Mouse (Mus musculus) kidney, postnatal 36 days (tissue): ENCODE measurements at regions not wholly inside any gene's neighbourhood (a gene's known extent, or its start where the extent isn't known, plus 50 kb on each side); places are given as distances from the start of the nearest gene placed in this dataset.
"Not testable (repeated sequence)": the region's sequence is repeated elsewhere in the genome, so short reads cannot be mapped to it uniquely, and the experiment has no call there.

Experiments
- DNase-seq, 2 experiments: peaks; one replicate each; pipeline ENCODE4 v3.0.0; 2021 to 2022; ENCODE audit warnings: mixed read lengths in 2 of 2

- not testable (repeated sequence) for DNase-seq
Measured at GRCm38 (mm10) chr14:27562564-27562963, 54.3 kb upstream of the Ccdc66 start.

- DNase-seq, result not testable (repeated sequence)
Measured at GRCm38 (mm10) chr14:27561974-27562373, 53.7 kb upstream of the Ccdc66 start.

DNA sequence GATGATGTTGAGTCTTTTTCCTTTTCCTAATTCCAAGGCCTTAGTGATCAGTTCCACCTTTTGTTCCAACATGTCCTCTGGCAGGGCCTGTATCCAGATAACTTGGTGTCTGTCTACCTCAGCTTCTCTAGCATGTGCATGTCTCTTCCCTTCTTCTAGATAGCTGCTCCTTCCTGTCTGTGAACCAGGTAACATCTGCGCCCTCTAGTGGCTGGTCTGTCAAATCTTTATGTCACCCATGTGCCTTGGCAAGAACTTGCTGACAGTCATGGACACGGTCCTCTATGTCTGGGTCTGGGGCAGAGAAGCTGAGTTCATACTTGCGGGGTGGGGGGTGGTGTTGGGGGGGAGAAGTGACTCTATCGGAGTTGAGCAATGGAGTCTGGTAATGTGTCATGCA lies 52.2 kb upstream of the Ccdc66 start:
- DNase-seq, result peak; percentile 63 to 87

GRCm38 (mm10) chr14:27558794-27559491 lies 50.7 kb upstream of the Ccdc66 start:
- DNase-seq, result no peak
